Mouse (Mus musculus) neural tube, embryonic 15.5 days (tissue): ENCODE data around the gene Prps1. TPM values are rescaled to one million over a fixed set of nuclear protein-coding genes. Genes with fewer than 3 reads are reported as not detected.
"Not testable (repeated sequence)": the region's sequence is repeated elsewhere in the genome, so short reads cannot be mapped to it uniquely, and the experiment has no call there.

Experiments
- ATAC-seq: fragments of 200-750 bp; cut with Nextera tagmentation; 2 replicates; pipeline ENCODE4 v1.8.0; 2017; ENCODE audit warnings: mild to moderate bottlenecking, moderate TSS enrichment, moderate library complexity; ENCODE audit not compliant: low FRiP score
- H3K27ac ChIP-seq: fragments of 300-500 bp; sonication (generic); replicated peaks from 2 replicates; pipeline ENCODE4 v1.5.1; 2015; ENCODE audit warnings: mild to moderate bottlenecking, inconsistent platforms
- H3K27me3 ChIP-seq: fragments of 300-500 bp; sonication (generic); replicated peaks from 2 replicates; pipeline ENCODE4 v1.6.1; 2015; ENCODE audit warnings: inconsistent platforms
- H3K36me3 ChIP-seq: fragments of 300-500 bp; sonication (generic); 2 replicates; pipeline ENCODE4 v1.6.1; 2015; ENCODE audit warnings: inconsistent platforms
- H3K4me1 ChIP-seq: fragments of 300-500 bp; sonication (generic); 2 replicates; pipeline ENCODE4 v1.6.1; 2015; ENCODE audit warnings: inconsistent platforms
- H3K4me2 ChIP-seq: fragments of 300-500 bp; sonication (generic); 2 replicates; pipeline ENCODE4 v1.6.1; 2015; ENCODE audit warnings: inconsistent platforms, mild to moderate bottlenecking, moderate library complexity
- H3K4me3 ChIP-seq: fragments of 300-500 bp; sonication (generic); replicated peaks from 2 replicates; pipeline ENCODE4 v1.5.1; 2015; ENCODE audit warnings: mild to moderate bottlenecking, inconsistent platforms
- H3K9ac ChIP-seq: fragments of 300-500 bp; sonication (generic); replicated peaks from 2 replicates; pipeline ENCODE4 v1.6.1; 2015; ENCODE audit warnings: mild to moderate bottlenecking, inconsistent platforms
- H3K9me3 ChIP-seq: fragments of 300-500 bp; sonication (generic); replicated peaks from 2 replicates; pipeline ENCODE4 v1.6.1; 2016; ENCODE audit warnings: inconsistent platforms
- WGBS: fragments of 180-500 bp; shearing (Covaris S2); methylation state at CpG from one replicate; pipeline ENCODE4 v1.1.7; 2015; ENCODE audit warnings: mixed read lengths; 5-methylcytosine and 5-hydroxymethylcytosine counted together
- polyA plus RNA-seq: library from polyadenylated mRNA; unstranded; fragments of >200 nt; fragmentation: Nextera tagmentation; extraction: Ambion mirVana; gene quantifications from 2 replicates; pipeline ENCODE4 v1.2.1, GENCODE M21; 2015

The Prps1 gene
- polyA plus RNA-seq, 1 experiment from 2014 or later, result 88.0 TPM

GRCm38 (mm10) chrX:140501401-140502301, 45.2 kb downstream of the Prps1 start:
- no peaks in the 10 kb centered on the region for H3K4me1 ChIP-seq
- H3K36me3 ChIP-seq, result no peaks in the 10 kb centered on the region
- ATAC-seq, result no peak
- 0 out of 2 replicates have a peak, but pooled peaks cover 6% of the 10 kb centered on the region for H3K27me3 ChIP-seq
- H3K4me3 ChIP-seq, result no peak overlapping the region
- no peak overlapping the region for H3K4me2 ChIP-seq
- H3K27ac ChIP-seq, result no peak overlapping the region
- 69% methylated on average over 9 of the region's 9 CpGs for WGBS
- no peaks in the 10 kb centered on the region for H3K9me3 ChIP-seq
- H3K9ac ChIP-seq, result no peak overlapping the region

- no peak overlapping the region for H3K9ac ChIP-seq
- H3K27me3 ChIP-seq, result 0 out of 2 replicates have a peak, but pooled peaks cover 10% of the 10 kb centered on the region
- no peak overlapping the region for H3K4me3 ChIP-seq
- H3K9me3 ChIP-seq, result no peaks in the 10 kb centered on the region
- H3K4me2 ChIP-seq, result no peak overlapping the region
- H3K27ac ChIP-seq, result no peak overlapping the region
- no peak for ATAC-seq
- H3K36me3 ChIP-seq, result no peaks in the 10 kb centered on the region
- 29% methylated on average over 7 of the region's 7 CpGs for WGBS
- no peaks in the 10 kb centered on the region for H3K4me1 ChIP-seq
Measured at GRCm38 (mm10) chrX:140503905-140504304, 47.5 kb downstream of the Prps1 start.

GRCm38 (mm10) chrX:140505497-140506238, 49.3 kb downstream of the Prps1 start:
- ATAC-seq, result no peak
- Histone ChIP-seq H3K9ac (no peak overlapping the region), H3K4me2 (no peak overlapping the region), H3K4me3 (no peak overlapping the region), H3K27me3 (peaks cover 7% of the 10 kb centered on the region; the same call in 1 of the 2 replicates), H3K27ac (no peak overlapping the region), H3K4me1 (no peaks in the 10 kb centered on the region), H3K36me3 (no peaks in the 10 kb centered on the region), H3K9me3 (no peaks in the 10 kb centered on the region)
- 57% methylated on average over 15 of the region's 15 CpGs for WGBS

GRCm38 (mm10) chrX:140506436-140507180, 50.2 kb downstream of the Prps1 start:
- Histone ChIP-seq H3K9ac (no peak overlapping the region), H3K4me2 (no peak overlapping the region), H3K36me3 (no peaks in the 10 kb centered on the region), H3K27me3 (peaks cover 15% of the 10 kb centered on the region), H3K9me3 (no peaks in the 10 kb centered on the region), H3K4me3 (no peak overlapping the region), H3K27ac (no peak overlapping the region), H3K4me1 (peaks cover 5% of the 10 kb centered on the region; the same call in 1 of the 2 replicates)
- WGBS, result 77% methylated on average over 6 of the region's 6 CpGs
- ATAC-seq, result no peak

- no peak overlapping the region for H3K4me2 ChIP-seq
- H3K36me3 ChIP-seq, result no peaks in the 10 kb centered on the region
- no peak overlapping the region for H3K4me3 ChIP-seq
- peaks cover 18% of the 10 kb centered on the region for H3K27me3 ChIP-seq
- 71% methylated on average over 1 of the region's 1 CpGs for WGBS
- no peaks in the 10 kb centered on the region for H3K9me3 ChIP-seq
- ATAC-seq, result no peak
- H3K9ac ChIP-seq, result no peak overlapping the region
- no peak overlapping the region for H3K27ac ChIP-seq
- peaks cover 5% of the 10 kb centered on the region; the same call in 1 of the 2 replicates for H3K4me1 ChIP-seq
Measured at GRCm38 (mm10) chrX:140507377-140507776, 51.0 kb downstream of the Prps1 start.

- peaks cover 25% of the 10 kb centered on the region for H3K27me3 ChIP-seq
- H3K4me2 ChIP-seq, H3K4me3 ChIP-seq, ATAC-seq, H3K9ac ChIP-seq, H3K4me1 ChIP-seq, H3K36me3 ChIP-seq, H3K27ac ChIP-seq, H3K9me3 ChIP-seq: not testable (repeated sequence)
- WGBS, result 87% methylated on average over 4 of the region's 4 CpGs
Measured at GRCm38 (mm10) chrX:140508791-140509190, 52.4 kb downstream of the Prps1 start.

- Histone ChIP-seq H3K4me3 (no peak overlapping the region), H3K4me2 (no peak overlapping the region), H3K27me3 (peaks cover 33% of the 10 kb centered on the region), H3K9me3 (no peaks in the 10 kb centered on the region), H3K9ac (no peak overlapping the region), H3K36me3 (no peaks in the 10 kb centered on the region), H3K27ac (no peak overlapping the region), H3K4me1 (peaks cover 5% of the 10 kb centered on the region; the same call in 1 of the 2 replicates)
- no peak for ATAC-seq
- WGBS, result 75% methylated on average over 6 of the region's 6 CpGs
Measured at GRCm38 (mm10) chrX:140509817-140510216, 53.4 kb downstream of the Prps1 start.

- peaks cover 38% of the 10 kb centered on the region for H3K27me3 ChIP-seq
- peaks cover 5% of the 10 kb centered on the region; the same call in 1 of the 2 replicates for H3K4me1 ChIP-seq
- no peaks in the 10 kb centered on the region for H3K36me3 ChIP-seq
- H3K4me2 ChIP-seq, result peak overlapping the region; percentile 43
- ATAC-seq, result peak; percentile 50; the same call in 1 of the 2 replicates
- no peaks in the 10 kb centered on the region for H3K9me3 ChIP-seq
- H3K9ac ChIP-seq, result no peak overlapping the region; the same call in 1 of the 2 replicates
- H3K27ac ChIP-seq, result no peak overlapping the region
- no peak overlapping the region for H3K4me3 ChIP-seq
- WGBS, result 29% methylated on average over 23 of the region's 24 CpGs
Measured at GRCm38 (mm10) chrX:140510696-140511429, 54.5 kb downstream of the Prps1 start.

- Histone ChIP-seq H3K36me3 (no peaks in the 10 kb centered on the region), H3K9ac (no peak overlapping the region), H3K27me3 (peaks cover 38% of the 10 kb centered on the region), H3K9me3 (no peaks in the 10 kb centered on the region), H3K4me2 (no peak overlapping the region), H3K4me1 (peaks cover 5% of the 10 kb centered on the region; the same call in 1 of the 2 replicates), H3K4me3 (no peak overlapping the region), H3K27ac (no peak overlapping the region)
- 51% methylated on average over 7 of the region's 7 CpGs for WGBS
- ATAC-seq, result no peak
Measured at GRCm38 (mm10) chrX:140511687-140512651, 55.6 kb downstream of the Prps1 start.

- H3K4me1 ChIP-seq, result peaks cover 5% of the 10 kb centered on the region; the same call in 1 of the 2 replicates
- no peaks in the 10 kb centered on the region for H3K36me3 ChIP-seq
- peaks cover 36% of the 10 kb centered on the region for H3K27me3 ChIP-seq
- 91% methylated on average over 2 of the region's 2 CpGs for whole genome bisulfite sequencing
- H3K27ac ChIP-seq, result no peak overlapping the region
- no peak for ATAC-seq
- H3K4me2 ChIP-seq, result no peak overlapping the region
- no peaks in the 10 kb centered on the region for H3K9me3 ChIP-seq
- no peak overlapping the region for H3K4me3 ChIP-seq
- H3K9ac ChIP-seq, result no peak overlapping the region
Measured at GRCm38 (mm10) chrX:140513379-140513778, 57.0 kb downstream of the Prps1 start.
